Mouse (Mus musculus) gastrocnemius, postnatal 36 days (tissue): Measurements from ENCODE around the gene Pip5k1b. TPM values are rescaled to one million over a fixed set of nuclear protein-coding genes. Genes with fewer than 3 reads are reported as not detected.

Experiments used
- DNase-seq, 2 experiments: peaks; one replicate each; pipeline ENCODE4 v3.0.0; 2022
- intact Hi-C: fragments of 180-260 bp; cut with DNase I; formaldehyde crosslinking; loops from one replicate; pipeline ENCODE4 v1.15.1; 2025
- total RNA-seq, 2 experiments: library from RNA; stranded (reverse); gene quantifications; 2 replicates each; pipeline ENCODE4 v1.2.3; 2021

The Pip5k1b gene
- total RNA-seq, 2 experiments from 2014 or later, result 0.44 to 0.46 TPM

GRCm38 (mm10) chr19:24521146-24521545, 34.5 kb downstream of the Pip5k1b start:
- DNase-seq, result no peak
- intact Hi-C loops, result no loop called here

- DNase-seq, result no peak
- intact Hi-C loops, result no loop called here
These were observed 35.8 kb downstream of the Pip5k1b start for GRCm38 (mm10) chr19:24519732-24520409.

GRCm38 (mm10) chr19:24518384-24518783, 37.3 kb downstream of the Pip5k1b start:
- DNase-seq, result no peak
- intact Hi-C loops, result no loop called here

- DNase-seq, result no peak
- intact Hi-C loops, result no loop called here
These were observed 38.6 kb downstream of the Pip5k1b start for GRCm38 (mm10) chr19:24517057-24517456.

- intact Hi-C loops, result no loop called here
- DNase-seq, result no peak
These were observed 39.7 kb downstream of the Pip5k1b start for GRCm38 (mm10) chr19:24515941-24516340.

- no peak for DNase-seq
- intact Hi-C loops, result no loop called here
These were observed 40.7 kb downstream of the Pip5k1b start for GRCm38 (mm10) chr19:24514661-24515642.

- intact Hi-C loops, result no loop called here
- DNase-seq, result no peak
These were observed 42.4 kb downstream of the Pip5k1b start for GRCm38 (mm10) chr19:24513105-24513843.

- intact Hi-C loops, result no loop called here
- no peak for DNase-seq
These were observed 43.7 kb downstream of the Pip5k1b start for GRCm38 (mm10) chr19:24511939-24512338.

DNA sequence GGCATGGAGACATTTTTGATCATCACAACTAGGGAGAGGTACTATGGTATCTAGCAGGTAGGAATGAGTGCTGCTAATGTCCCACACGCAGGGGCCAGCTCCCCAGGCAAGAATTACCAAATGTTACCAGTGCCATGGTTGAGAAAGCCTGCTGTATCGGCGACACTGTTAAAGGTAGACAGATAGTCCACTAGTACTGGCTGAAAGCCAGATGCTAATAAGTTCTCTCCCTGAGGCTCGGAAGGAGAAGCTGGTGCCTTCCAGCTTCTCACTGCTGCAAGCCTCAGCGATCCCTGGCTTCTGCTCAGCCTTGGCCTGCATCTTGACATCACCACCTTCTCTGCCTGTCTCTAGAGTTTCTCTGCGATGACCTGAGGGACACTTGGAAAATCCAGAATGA, 46.3 kb downstream of the Pip5k1b start:
- intact Hi-C loops, result no loop called here
- no peak for DNase-seq

- DNase-seq, result no peak
- intact Hi-C loops, result no loop called here
These were observed 47.4 kb downstream of the Pip5k1b start for GRCm38 (mm10) chr19:24508087-24508767.

GRCm38 (mm10) chr19:24502736-24503421, 52.8 kb downstream of the Pip5k1b start:
- intact Hi-C loops, result no loop called here
- no peak for DNase-seq

DNA sequence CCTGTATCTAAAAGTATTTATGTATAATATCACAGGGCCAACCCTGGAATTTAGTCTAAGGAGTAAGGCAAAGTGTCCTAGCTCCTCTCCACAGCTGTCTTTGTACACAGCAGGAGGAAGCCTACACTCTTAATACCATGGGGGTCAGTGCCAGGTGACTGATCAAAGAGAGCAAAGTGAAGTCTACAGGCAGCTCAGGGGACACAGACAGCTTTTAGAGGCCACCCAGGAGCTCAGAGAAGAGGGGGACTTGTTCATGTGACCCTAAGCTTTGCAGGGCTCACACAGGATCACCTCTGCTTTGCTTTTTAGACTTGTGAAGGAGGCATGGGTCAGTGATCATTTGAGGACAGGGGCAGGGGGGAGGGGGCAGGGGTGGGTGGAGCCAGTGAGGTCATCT, 54.1 kb downstream of the Pip5k1b start:
- intact Hi-C loops, result no loop called here
- no peak for DNase-seq

GRCm38 (mm10) chr19:24500431-24500830, 55.2 kb downstream of the Pip5k1b start:
- DNase-seq, result no peak
- intact Hi-C loops, result no loop called here

DNA sequence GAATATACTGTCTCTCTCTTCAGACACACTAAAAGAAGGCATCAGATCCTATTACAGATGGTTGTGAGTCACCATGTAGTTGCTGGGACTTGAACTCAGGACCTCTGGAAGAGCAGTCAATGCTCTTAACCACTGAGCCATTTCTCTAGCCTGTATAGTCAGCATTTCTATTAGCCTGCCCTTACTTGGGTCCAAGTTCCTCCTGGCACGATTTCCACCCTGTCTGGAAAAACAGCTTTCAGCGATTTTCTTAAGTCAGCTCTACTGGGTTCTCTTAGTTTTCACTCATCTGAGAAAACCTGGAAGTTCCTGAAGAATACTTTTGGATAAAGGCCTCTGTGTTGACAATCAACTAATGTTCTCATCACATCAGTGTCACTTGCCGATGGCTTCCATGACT, 56.4 kb downstream of the Pip5k1b start:
- DNase-seq, result no peak
- intact Hi-C loops, result no loop called here

DNA sequence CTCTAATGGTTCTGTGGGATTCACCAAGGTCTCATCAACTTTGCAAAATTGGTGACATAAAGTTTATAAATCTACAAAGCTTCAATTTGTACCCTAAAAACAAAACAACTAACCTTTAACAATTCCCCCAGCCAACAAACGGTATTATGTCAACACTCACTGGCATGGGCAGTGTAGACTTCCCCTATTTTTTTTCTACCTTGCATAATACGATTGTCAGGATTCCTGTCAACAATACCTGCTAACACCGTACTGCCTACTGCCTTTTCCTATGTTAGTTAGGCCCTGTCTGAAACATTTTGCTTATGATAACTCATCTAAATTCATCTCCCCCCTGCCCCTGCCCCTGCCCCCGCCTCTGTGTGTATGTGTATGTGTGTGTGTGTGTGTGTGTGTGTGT, 61.8 kb downstream of the Pip5k1b start:
- no peak for DNase-seq
- intact Hi-C loops, result no loop called here

DNA sequence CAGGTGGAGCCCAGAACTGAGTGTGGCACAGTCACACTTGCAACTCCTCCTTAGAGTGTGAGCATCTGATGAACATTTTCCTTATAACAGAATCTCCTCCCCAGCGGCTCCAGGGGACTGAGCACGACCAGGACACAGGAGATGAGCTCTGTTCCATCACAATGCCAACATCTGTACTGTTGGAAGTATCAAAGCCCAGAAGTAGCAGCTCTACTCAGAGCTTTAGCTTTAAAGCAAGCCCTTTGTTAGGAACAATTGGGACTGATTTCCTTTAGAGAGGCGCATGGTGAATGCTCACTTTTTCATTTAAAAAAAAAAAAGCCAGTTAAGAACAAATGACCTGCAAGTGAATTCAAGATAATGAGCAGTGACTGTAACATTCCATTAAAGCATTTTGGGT, 63.8 kb downstream of the Pip5k1b start:
- intact Hi-C loops, result no loop called here
- DNase-seq, result no peak

DNA sequence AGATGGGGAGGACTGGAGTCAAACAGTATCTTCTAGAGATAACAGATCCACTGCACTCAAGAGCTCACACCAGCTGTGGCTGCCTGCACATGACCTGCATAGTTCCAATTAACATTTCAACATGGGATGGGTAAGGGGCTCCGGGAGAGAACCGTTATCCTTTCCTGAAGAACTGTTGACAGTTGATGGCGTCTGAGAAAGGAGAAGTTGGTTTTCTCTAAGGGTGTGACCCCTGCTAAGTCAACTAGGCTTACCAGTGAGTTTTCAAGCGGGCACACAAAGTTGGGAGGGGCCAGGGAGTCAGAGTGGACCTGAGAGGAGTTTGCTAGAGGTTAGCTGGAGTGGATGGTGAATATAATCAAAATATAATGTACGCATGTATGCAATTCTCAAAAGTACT, 65.4 kb downstream of the Pip5k1b start:
- DNase-seq, result no peak
- intact Hi-C loops, result no loop called here

DNA sequence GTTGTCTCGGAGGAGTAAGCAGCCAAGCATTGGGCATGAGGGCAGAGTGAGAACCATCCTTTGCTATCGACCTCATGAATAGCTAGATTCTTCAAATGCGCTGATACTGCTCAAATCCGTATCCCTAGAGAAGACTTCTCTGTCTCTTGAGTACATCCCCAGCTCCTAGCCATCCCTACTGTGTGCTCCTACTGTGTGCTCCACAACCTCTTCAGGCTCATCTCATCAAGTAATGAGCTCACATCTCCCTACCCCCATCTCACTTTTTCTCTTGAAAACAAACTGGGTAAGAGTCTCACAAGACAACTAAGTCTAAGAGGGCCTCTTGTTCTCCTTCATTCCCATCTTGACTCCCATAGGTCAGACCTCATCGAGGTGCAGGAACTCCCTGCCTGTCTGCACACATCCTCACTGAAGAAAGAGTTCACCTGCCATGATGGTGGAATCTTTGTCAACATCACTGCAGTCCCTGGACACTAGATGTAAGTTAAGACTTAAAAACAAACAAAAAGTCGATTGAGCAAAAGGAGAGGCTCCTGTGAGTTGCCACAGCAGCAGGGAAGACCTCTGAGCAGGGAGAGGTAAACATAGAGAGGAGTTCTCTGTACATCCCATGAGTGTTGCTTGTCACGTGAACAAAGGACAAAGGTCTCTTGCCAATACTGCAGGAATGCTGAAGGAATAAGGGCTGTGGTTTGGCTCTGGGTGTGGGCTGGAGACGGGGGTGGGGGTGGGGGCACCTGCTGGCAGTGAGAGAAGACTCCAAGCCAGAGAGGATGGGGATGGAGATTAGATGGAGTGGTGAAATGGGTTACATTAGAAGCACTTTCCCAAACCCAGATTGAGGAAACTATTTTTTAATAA, 69.0 kb downstream of the Pip5k1b start:
- DNase-seq, result no peak
- intact Hi-C loops, result no loop called here

DNA sequence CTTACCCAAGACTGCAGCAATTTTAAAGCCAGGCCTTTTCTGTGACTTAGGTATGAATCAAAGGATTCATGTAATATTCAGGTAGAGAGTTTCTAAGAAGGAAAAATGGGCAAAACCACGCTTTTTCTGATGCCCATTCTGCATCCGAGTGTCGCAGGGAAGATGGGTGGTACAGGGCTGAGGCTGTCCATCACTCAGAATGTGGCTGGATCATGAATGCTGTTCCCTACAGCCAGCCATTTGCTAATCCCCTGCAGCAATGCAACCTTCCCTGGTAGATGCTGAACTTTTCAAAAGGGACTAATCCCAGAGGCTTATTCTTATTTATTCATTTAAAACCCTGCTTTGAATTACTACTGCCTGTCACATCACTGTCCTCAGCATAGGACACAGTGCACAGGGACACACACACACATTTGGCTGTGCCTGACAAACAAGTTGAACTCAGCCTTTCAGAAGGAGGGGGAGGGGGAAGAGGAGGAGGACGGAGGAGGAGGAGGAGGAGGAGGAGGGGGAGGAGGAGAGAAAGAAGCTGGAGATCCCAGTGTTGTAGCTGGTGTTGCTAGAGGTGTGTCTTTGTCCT, 71.0 kb downstream of the Pip5k1b start:
- intact Hi-C loops, result no loop called here
- DNase-seq, result no peak
